Mouse (Mus musculus) embryonic fibroblast, embryonic 13.5 days (primary cell): ENCODE data around the gene 4933400A11Rik. TPM values are rescaled to one million over a fixed set of nuclear protein-coding genes. Genes with fewer than 3 reads are reported as not detected.

Source experiments
- H3K27ac ChIP-seq: 2 replicates; pipeline ENCODE4 v1.5.1; 2012; ENCODE audit warnings: low read length, control low read depth, inconsistent platforms; ENCODE audit not compliant: insufficient read depth
- H3K4me1 ChIP-seq: 2 replicates; pipeline ENCODE4 v1.6.1; 2011; ENCODE audit warnings: low read length; ENCODE audit not compliant: control insufficient read depth, insufficient read depth
- H3K4me3 ChIP-seq: 2 replicates; pipeline ENCODE4 v1.5.1; 2011; ENCODE audit warnings: mild to moderate bottlenecking, control low read depth, low read length; ENCODE audit not compliant: insufficient read depth
- CTCF ChIP-seq: IDR thresholded peaks from 2 replicates; pipeline ENCODE4 v1.5.1; 2011; ENCODE audit warnings: mild to moderate bottlenecking, control low read depth, low read length, moderate library complexity, borderline replicate concordance; ENCODE audit not compliant: insufficient read depth
- POLR2A ChIP-seq: IDR thresholded peaks from 2 replicates; pipeline ENCODE4 v1.6.1; 2011; ENCODE audit warnings: low read depth, mild to moderate bottlenecking, control low read depth, low read length, moderate library complexity
- polyA plus RNA-seq: library from polyadenylated mRNA; stranded (reverse); fragments of >200 nt; gene quantifications from 2 replicates; pipeline ENCODE4 v1.2.4, GENCODE M21; 2011; ENCODE audit warnings: low read depth; ENCODE audit not compliant: missing spikeins, insufficient read length

4933400A11Rik gene
- polyA plus RNA-seq = not detected in 2 replicates

DNA sequence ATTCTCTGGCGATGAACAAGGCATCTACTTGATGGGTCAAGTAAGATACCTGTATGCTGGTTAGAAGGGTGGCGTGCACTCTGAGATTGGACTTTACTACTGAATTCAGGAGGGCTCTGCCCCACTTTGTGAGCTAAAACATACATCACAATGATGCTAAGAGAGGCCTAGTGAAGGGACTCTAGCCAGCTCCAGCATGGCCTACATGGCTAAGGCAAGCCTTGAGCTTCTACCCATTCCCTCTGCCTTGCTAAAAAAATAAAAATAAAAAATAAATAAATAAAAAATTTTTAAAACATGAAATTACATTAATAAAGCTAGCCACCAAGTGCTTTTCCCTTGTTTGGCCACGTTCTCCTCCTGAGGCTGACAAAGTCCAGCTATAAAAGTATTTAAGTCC is at the start of gene 4933400A11Rik:
TSS of gene 4933400A11Rik (minus strand) at position 101 of the 400 bp plus-strand sequence.
- no peak within 1 kb of the TSS for H3K27ac ChIP-seq
- no peaks in the 10 kb centered on the region for H3K4me1 ChIP-seq
- H3K4me3 ChIP-seq = no peak within 1 kb of the TSS
- no peak for TF ChIP-seq CTCF
- no peak for TF ChIP-seq POLR2A

DNA sequence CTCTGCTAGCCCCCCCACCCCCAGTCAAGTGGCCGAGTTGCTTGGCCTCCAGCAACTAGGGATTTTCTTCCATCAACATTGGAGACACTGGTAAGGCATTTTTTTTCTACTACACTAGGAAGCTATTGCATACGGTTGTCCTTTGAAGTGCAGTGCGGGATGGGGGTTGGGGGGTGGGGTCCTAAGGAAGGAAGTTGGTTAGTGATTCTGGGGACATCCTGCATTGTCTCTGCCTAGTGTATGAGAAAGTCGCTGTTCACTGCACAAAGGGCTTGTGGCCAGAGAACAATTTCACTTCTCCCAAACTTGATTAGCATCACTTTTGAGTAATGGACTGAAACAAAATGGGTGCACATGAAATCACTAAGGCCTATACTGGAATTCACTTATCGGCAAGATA is 48.7 kb upstream of the 4933400A11Rik start:
- H3K4me1 ChIP-seq = no peaks in the 10 kb centered on the region
- no peak overlapping the region for H3K27ac ChIP-seq
- H3K4me3 ChIP-seq = no peak overlapping the region
- TF ChIP-seq CTCF (no peak), POLR2A (no peak)

DNA sequence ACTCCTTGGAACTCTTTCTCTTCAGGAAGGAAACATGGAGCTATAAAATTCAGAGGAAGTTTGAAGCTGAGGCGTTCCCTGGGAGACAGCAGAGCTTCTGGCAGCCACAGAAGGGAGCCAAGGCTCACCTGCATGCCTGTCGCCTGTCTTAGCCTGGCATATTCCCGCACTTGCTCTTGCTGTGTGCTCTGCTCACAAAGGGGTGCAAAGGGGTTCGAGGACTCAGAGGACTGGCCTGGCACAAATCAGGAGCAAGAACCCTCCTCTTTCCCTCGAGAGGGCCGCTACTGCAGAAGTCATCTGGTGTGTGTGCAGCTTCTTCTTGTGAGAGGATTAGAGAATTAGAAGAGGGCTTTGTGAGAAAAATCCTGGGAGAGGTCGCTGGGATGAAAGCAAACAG is 48.3 kb upstream of the 4933400A11Rik start:
- no peaks in the 10 kb centered on the region for H3K4me1 ChIP-seq
- no peak overlapping the region for H3K4me3 ChIP-seq
- TF ChIP-seq CTCF = no peak
- no peak overlapping the region for H3K27ac ChIP-seq

DNA sequence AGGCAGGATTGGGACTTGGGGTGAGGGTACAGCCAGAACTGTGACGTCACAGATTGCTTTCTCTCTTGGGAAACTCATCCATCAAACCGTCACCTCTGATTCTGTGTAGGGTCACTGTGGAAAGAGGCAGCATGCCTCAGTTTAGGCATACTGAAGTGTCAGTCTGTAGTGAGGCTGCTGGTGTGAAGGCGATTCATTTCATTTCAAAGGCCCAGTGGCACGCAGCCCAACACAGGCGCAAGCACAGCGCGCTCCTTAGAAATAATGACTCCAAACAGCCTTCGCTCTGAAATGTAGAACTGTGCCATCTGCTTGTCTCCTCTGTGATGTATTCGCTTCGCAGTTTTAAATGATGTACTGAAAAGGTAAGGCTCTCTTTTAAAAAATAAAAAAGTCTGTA is 47.5 kb upstream of the 4933400A11Rik start:
- no peak for TF ChIP-seq POLR2A
- no peak for TF ChIP-seq CTCF
- no peak overlapping the region for H3K4me3 ChIP-seq
- H3K27ac ChIP-seq = no peak overlapping the region
- H3K4me1 ChIP-seq = no peaks in the 10 kb centered on the region

DNA sequence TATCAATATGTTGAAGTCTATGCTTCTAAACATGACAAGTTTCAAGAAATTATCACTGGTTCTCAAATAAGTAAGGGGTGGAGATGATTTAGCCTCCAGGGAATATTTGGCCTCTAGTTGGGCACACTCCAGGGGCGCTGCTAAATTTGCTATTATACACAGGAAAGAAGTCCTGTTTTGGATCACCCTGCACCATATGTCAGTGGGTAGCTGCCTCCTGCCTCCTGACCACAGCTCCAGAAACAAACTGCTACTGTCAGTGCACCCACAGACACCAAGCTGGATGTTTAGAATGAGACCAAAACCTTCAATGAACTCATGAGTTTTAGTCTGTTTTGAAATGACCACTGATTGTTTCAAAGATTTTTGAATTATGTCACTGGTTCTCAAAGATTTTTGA is 34.2 kb upstream of the 4933400A11Rik start:
- H3K4me3 ChIP-seq = no peak overlapping the region
- no peak overlapping the region for H3K27ac ChIP-seq
- TF ChIP-seq CTCF (no peak), POLR2A (no peak)
- no peaks in the 10 kb centered on the region for H3K4me1 ChIP-seq

DNA sequence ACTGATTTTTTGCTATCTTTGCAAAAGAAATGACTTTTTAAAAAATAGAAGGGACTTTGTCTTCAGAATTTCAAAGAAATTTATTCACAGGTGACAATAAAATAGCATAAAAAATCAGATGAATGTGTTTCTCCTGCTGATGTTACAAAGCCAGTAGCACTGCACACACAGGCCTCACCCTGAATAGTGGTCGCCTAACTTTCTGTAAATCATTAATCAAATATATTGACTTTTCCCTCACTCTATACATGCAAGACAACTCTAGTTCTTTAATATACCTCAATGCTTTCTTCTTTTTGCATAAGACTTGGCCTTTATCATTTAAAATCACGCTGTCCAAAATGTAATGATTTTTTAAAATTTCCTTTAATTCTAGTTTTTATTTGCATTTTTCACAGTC is 32.3 kb upstream of the 4933400A11Rik start:
- Histone ChIP-seq H3K4me3 (no peak overlapping the region), H3K4me1 (no peaks in the 10 kb centered on the region), H3K27ac (no peak overlapping the region)
- TF ChIP-seq POLR2A = no peak
- TF ChIP-seq CTCF = no peak

DNA sequence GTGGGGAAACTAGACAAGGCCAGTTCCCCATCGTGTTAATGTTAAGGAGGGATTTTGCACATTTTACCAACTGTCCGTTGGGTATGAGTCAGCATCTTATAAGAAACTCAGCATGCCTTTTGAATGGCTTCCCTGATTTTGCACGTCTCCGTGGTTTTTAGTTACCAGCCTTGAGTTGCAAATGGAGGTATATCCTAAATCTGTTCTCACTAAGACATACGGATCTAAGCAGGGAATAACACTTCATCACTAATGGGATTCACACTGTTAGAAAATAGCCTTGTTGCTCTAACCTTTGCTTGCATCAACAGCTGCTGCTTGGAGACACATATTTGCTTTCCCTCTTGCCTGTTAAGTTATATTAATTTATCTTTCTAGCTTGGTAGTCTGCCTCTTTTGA is 31.9 kb upstream of the 4933400A11Rik start:
- H3K4me3 ChIP-seq = no peak overlapping the region
- TF ChIP-seq CTCF = no peak
- no peak for TF ChIP-seq POLR2A
- H3K4me1 ChIP-seq = no peaks in the 10 kb centered on the region
- H3K27ac ChIP-seq = no peak overlapping the region; the same call in 1 of the 2 replicates

DNA sequence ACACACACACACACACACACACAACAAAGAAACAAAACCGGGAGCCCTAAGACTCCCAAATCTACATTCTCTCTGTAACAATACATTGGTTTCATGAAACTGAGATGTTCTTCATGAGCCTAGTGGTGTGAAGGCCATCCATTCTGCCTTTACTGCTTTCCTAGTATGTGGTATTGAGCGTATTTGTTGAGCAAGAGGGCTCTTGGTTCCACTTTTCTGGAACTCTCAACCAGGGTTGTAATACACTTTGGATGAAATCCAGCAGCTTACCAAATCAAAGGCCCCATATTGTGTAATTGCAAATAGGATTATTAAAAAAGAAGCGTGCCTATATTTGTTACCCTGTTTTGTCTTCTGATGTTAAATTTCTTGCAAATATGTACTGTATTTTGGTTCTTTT is 28.3 kb upstream of the 4933400A11Rik start:
- Histone ChIP-seq H3K27ac (no peak overlapping the region), H3K4me3 (no peak overlapping the region), H3K4me1 (no peaks in the 10 kb centered on the region)
- TF ChIP-seq CTCF = no peak
- no peak for TF ChIP-seq POLR2A

DNA sequence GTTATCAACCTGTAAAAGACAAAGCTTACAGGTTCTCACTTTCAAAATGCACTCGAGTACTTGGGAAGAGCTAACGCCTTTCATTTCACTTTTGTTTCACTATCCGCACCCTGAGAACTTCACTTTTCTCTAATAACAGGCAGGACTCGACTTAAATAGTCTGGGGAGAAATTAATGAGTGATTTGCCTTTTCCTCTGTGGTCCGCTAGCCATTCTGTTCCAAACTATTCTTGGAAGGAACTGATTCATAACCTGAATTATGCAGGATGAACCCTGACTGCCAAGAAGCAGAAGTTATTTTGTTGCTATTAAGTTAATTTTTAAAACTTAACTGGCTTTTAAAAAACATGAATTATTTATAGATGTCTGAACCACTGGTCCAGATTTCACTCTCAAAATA is 26.4 kb upstream of the 4933400A11Rik start:
- TF ChIP-seq CTCF = no peak
- no peak for TF ChIP-seq POLR2A
- H3K27ac ChIP-seq = peak overlapping the region; percentile 68
- no peak overlapping the region for H3K4me3 ChIP-seq
- no peaks in the 10 kb centered on the region for H3K4me1 ChIP-seq

DNA sequence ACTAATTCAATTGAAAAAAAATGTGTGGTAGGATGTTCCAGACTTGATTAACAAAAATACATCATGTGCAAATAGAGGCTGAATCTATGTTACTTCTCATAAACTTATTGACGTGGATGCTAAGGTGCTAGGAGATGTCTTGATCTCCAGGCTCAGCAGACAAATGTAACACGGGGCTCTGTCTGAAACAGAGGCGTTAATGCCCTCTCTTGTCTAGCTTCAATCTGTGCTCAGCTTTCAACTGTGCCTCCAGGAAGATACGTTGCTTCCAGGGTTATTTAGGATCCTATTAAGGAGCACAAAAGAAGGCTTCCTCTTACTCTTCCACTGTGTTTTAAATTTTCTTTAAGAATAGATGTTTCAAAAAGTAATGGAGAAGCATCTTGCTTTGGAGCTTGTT is 20.8 kb upstream of the 4933400A11Rik start:
- TF ChIP-seq POLR2A (no peak), CTCF (no peak)
- H3K4me1 ChIP-seq = no peaks in the 10 kb centered on the region
- no peak overlapping the region for H3K27ac ChIP-seq
- H3K4me3 ChIP-seq = no peak overlapping the region

DNA sequence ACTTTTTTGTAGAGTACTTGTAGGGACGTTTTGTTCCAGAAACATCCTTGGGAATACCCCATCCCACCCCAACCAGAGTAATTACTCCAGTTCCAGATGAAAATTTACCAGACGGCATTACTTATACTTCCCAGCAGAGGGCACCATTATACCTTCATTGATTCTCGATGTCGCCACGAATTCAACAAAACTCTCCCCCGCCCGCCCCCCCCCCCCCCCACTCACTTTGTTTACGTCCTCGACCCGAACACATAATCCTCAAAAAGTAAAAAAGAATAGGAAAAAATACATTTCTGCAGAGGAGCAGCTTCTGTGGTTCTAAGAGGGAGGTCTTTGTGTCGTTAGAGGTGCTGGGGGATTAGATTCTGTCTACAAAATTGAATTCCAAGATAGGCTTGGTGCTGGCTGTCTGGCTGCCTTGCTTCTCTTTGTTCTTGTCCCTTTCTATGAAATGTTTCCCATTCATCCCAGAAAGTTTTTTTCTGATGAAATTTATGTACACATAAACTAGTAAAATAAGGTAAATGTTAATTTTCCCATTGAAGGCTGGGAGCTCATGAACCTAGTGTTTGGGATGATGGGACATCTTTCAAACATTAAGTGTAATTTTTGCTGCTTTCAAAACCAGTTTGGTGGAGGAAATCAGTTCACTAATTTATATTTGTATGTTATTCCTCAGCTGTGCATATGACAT is 19.7 kb upstream of the 4933400A11Rik start:
- Histone ChIP-seq H3K4me3 (no peak overlapping the region; the same call in 1 of the 2 replicates), H3K27ac (no peak overlapping the region; the same call in 1 of the 2 replicates)
- no peak for TF ChIP-seq CTCF

More for the DNA sequence above, 19.7 kb upstream of the 4933400A11Rik start:
- H3K4me1 ChIP-seq = no peaks in the 10 kb centered on the region; the same call in 1 of the 2 replicates
